28 mouse cellular contexts compared by ENCODE assay signal in the genomic region with DNA sequence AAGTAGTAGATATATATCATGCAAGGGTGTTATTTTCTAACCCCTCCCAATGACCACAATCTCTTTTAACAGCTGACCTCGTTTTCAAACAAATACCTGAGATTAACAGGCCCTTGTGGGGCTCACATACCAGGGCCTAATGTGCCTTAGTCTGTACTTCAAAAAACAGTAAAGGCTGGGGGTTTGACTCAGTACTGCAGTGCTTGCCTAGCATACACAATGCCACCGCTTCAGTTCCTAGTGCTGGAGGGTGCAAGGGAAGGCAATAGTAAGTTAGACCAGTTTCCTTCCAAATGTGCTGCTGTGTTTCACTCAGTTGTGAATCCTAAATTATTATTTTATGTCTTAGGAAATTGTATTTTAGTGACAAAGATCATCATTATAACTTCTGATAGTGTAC.
"Had no signal": no experiment of that assay in that cellular context is flagged by ENCODE, and none has a peak within 500 bp of the region (broad histone marks: within the 10 kb centered on the region; RNA-seq: fewer than 3 reads in every experiment).

No protein-coding gene starts in this region.

- DNase-seq: cerebellum, adult 2 months; cerebellum, adult 8-10 months; cerebellum, adult 9-10 months; cerebellum, adult 9-11 months; cerebellum, postnatal 10 days; cerebellum, postnatal 14 days; cerebellum, postnatal 25 days; cerebellum, postnatal 36 days; embryo, embryonic 11 days; forebrain, postnatal 0 days; gastrocnemius, adult 2 months; gastrocnemius, postnatal 10 days; gastrocnemius, postnatal 14 days; gastrocnemius, postnatal 25 days; gastrocnemius, postnatal 36 days; heart, adult 11 months; heart, adult 18-20 months had no signal

- H3K9me3 ChIP-seq: embryonic facial prominence, embryonic 10.5 days; embryonic facial prominence, embryonic 12.5 days; embryonic facial prominence, embryonic 13.5 days; embryonic facial prominence, embryonic 15.5 days; forebrain, embryonic 10.5 days; forebrain, embryonic 12.5 days; forebrain, embryonic 13.5 days; forebrain, embryonic 15.5 days had no signal

- H3K4me3 ChIP-seq: embryonic facial prominence, embryonic 10.5 days; embryonic facial prominence, embryonic 12.5 days; embryonic facial prominence, embryonic 13.5 days; embryonic facial prominence, embryonic 15.5 days; erythroblast, embryonic 14.5 days; forebrain, embryonic 10.5 days; forebrain, embryonic 12.5 days; forebrain, embryonic 13.5 days; forebrain, embryonic 15.5 days; gastrocnemius, adult 2 months had no signal

- H3K9ac ChIP-seq: embryonic facial prominence, embryonic 12.5 days; embryonic facial prominence, embryonic 13.5 days; embryonic facial prominence, embryonic 15.5 days; forebrain, embryonic 12.5 days; forebrain, embryonic 13.5 days; forebrain, embryonic 15.5 days; forebrain, postnatal 0 days had no signal

- ATAC-seq: forebrain, embryonic 13.5 days; forebrain, embryonic 14.5 days; forebrain, embryonic 15.5 days; forebrain, embryonic 16.5 days; forebrain, postnatal 0 days had no signal

- H3K4me2 ChIP-seq: embryonic facial prominence, embryonic 12.5 days; embryonic facial prominence, embryonic 13.5 days; embryonic facial prominence, embryonic 15.5 days; forebrain, embryonic 12.5 days; forebrain, embryonic 13.5 days; forebrain, embryonic 15.5 days had no signal

- H3K4me1 ChIP-seq: embryonic facial prominence, embryonic 10.5 days; embryonic facial prominence, embryonic 12.5 days; embryonic facial prominence, embryonic 13.5 days; embryonic facial prominence, embryonic 15.5 days; forebrain, embryonic 10.5 days; forebrain, embryonic 12.5 days; forebrain, embryonic 13.5 days; forebrain, embryonic 15.5 days had no signal

- H3K27ac ChIP-seq: embryonic facial prominence, embryonic 10.5 days; embryonic facial prominence, embryonic 12.5 days; embryonic facial prominence, embryonic 13.5 days; embryonic facial prominence, embryonic 15.5 days; forebrain, embryonic 10.5 days; forebrain, embryonic 12.5 days; forebrain, embryonic 13.5 days; forebrain, embryonic 15.5 days; gastrocnemius, adult 2 months had no signal

- H3K27me3 ChIP-seq: embryonic facial prominence, embryonic 12.5 days; embryonic facial prominence, embryonic 13.5 days; embryonic facial prominence, embryonic 15.5 days; forebrain, embryonic 12.5 days; forebrain, embryonic 13.5 days; forebrain, embryonic 15.5 days had no signal
